Mouse (Mus musculus): Measurements from ENCODE around the gene Ifitm3. TPM values are rescaled to one million over a fixed set of nuclear protein-coding genes. Genes with fewer than 3 reads are reported as not detected.

Ifitm3 gene
- total RNA-seq, 2 experiments from 2014 or later = 75.0 to 79.2 TPM

DNA sequence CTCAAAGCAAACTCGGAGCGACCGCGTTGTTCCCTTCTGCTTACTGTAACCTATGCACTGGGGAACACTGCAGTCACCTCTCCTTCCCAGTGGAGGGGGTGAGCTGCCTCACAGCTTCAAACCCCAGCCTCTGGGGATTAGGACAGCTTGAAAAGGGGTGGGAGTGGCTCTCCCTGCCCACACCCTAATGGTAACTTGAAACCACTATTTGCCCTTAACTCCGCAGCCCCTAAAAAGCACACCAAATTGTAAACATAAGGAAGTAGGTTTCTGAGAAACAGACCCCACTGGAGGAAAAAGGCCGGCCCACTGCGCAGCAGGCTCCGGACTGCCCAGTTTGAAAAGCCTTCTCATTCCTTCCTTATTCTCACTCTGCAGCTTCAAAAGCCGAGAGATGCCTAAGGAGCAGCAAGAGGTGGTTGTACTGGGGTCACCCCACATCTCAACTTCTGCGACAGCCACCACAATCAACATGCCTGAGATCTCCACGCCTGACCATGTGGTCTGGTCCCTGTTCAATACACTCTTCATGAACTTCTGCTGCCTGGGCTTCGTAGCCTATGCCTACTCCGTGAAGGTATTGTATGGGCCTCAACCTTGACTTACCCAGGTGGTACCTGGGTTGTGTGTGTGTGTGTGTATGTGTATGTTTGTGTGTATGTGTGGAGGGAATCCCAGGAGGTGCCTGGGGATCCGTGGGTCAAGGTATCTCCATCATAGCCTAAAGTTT lies 42.5 kb downstream of the Ifitm3 start:
- no peak for DNase-seq (ENCODE audit: low spot score in 2 of 2)

GRCm38 (mm10) chr7:140966921-140967320 lies 43.6 kb downstream of the Ifitm3 start, which contains the start of gene Ifitm1:
TSS of gene Ifitm1 (plus strand) at chr7:140967221.
- DNase-seq (ENCODE audit: low spot score in 2 of 2) = no peak

- DNase-seq (ENCODE audit: low spot score in 2 of 2) = no peak
Measured at GRCm38 (mm10) chr7:140962733-140963132, 47.8 kb downstream of the Ifitm3 start.

DNA sequence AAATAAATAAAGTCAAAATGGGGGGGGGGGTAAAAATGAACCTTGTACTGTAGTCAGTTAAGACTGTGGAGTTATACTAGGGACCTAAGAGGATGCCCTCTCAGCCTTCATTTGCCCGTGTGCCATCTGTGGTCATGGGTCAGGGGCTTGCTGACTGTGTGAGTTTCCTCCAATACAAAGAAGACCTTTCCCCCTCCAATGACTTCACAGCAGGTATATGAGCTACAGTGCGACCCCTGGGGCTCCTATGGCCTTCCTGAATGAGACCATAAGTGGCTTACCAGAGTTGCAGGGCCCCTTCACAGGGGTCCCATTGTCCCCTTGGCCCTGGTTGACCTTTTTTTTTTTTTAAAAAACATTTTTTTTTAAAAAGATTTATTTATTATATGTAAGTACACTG lies 49.2 kb downstream of the Ifitm3 start:
- DNase-seq (ENCODE audit: low spot score in 2 of 2) = no peak

DNA sequence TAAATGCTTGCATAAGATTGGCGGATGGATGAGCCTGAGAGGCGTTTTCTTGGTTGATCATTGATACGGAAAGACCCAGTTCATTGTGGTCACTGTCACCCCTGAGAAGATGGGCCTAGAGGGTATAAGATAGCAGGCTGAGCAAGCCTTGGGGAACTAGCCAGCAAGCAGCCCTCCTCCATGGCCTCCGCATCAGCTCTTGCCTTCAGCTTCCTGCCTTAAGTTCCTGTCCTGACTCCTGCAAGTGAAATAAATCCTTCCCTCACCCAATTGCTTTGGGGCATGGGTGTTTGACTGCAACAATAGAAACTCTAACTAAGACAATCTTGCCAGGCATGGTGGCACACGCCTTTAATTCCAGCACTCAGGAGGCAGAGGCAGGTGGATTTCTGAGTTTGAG lies 50.5 kb downstream of the Ifitm3 start:
- DNase-seq (ENCODE audit: low spot score in 2 of 2) = no peak

Other genes starting within 250 kb of the Ifitm3 start
- 1 to 10 TPM in 1 of 2 experiments, under 1 TPM in 1; 0.54 to 3.6 TPM for gene Cyp2e1, start 247.0 kb downstream of the Ifitm3 start, total RNA-seq (2021)
- not detected for gene Syce1, start 222.9 kb downstream of the Ifitm3 start, total RNA-seq (2021)
- under 1 TPM in 1 of 2 experiments, not detected in 1; 0.07 TPM for gene Zfp941, start 188.6 kb downstream of the Ifitm3 start, total RNA-seq (2021)
- under 1 TPM in 1 of 2 experiments, not detected in 1; 0.44 TPM for gene Urah, start 175.8 kb downstream of the Ifitm3 start, total RNA-seq (2021)
- gene Scgb1c1, start 165.2 kb downstream of the Ifitm3 start, total RNA-seq (2021) = not detected
- gene Odf3, start 163.0 kb downstream of the Ifitm3 start, total RNA-seq (2021) = not detected
- gene Gm45785, start 154.4 kb downstream of the Ifitm3 start, total RNA-seq (2021) = not detected
- gene Ric8a, start 153.8 kb downstream of the Ifitm3 start, total RNA-seq (2021) = 10 to 100 TPM; 35.4 to 40.9 TPM
- 10 to 100 TPM; 23.7 to 24.5 TPM for gene Bet1l, start 153.2 kb downstream of the Ifitm3 start, total RNA-seq (2021)
- gene Psmd13, start 128.8 kb downstream of the Ifitm3 start, total RNA-seq (2021) = 100 to 1,000 TPM; 120 to 129 TPM
- 10 to 100 TPM; 16.4 to 18.9 TPM for gene Sirt3, start 128.5 kb downstream of the Ifitm3 start, total RNA-seq (2021)
- gene Cox8b, start 110.3 kb downstream of the Ifitm3 start, total RNA-seq (2021) = 100 to 1,000 TPM; 754 to 792 TPM
- gene Nlrp6, start 89.9 kb downstream of the Ifitm3 start, total RNA-seq (2021) = under 1 TPM in 1 of 2 experiments, not detected in 1; 0.08 TPM
- 10 to 100 TPM; 15.8 to 16.6 TPM for gene Pgghg, start 69.4 kb downstream of the Ifitm3 start, total RNA-seq (2021)
- gene Ifitm5, start 60.5 kb downstream of the Ifitm3 start, total RNA-seq (2021) = 1 to 10 TPM; 2.0 to 2.4 TPM
- gene Gm45717, start 54.8 kb downstream of the Ifitm3 start, total RNA-seq (2021) = not detected
- 100 to 1,000 TPM; 238 to 274 TPM for gene Ifitm2, start 54.8 kb downstream of the Ifitm3 start, total RNA-seq (2021)
- 1 to 10 TPM; 4.9 to 8.2 TPM for gene Ifitm1, start 43.5 kb downstream of the Ifitm3 start, total RNA-seq (2021)
- 1 to 10 TPM in 1 of 2 experiments, not detected in 1; 1.2 TPM for gene Ifitm6, start 7.2 kb upstream of the Ifitm3 start, total RNA-seq (2021)
- not detected for gene Gm17387, start 18.4 kb upstream of the Ifitm3 start, total RNA-seq (2021)
- gene B4galnt4, start 50.3 kb upstream of the Ifitm3 start, total RNA-seq (2021) = under 1 TPM; 0.22 to 0.62 TPM
- gene Pkp3, start 67.4 kb upstream of the Ifitm3 start, total RNA-seq (2021) = under 1 TPM; 0.25 to 0.54 TPM
- gene Sigirr, start 89.8 kb upstream of the Ifitm3 start, total RNA-seq (2021) = 1 to 10 TPM; 2.9 to 3.7 TPM
- gene Ano9, start 107.0 kb upstream of the Ifitm3 start, total RNA-seq (2021) = not detected
- gene Ptdss2, start 111.6 kb upstream of the Ifitm3 start, total RNA-seq (2021) = 10 to 100 TPM; 22.6 to 29.0 TPM
- 10 to 100 TPM; 64.5 to 79.3 TPM for gene Rnh1, start 162.1 kb upstream of the Ifitm3 start, total RNA-seq (2021)
- gene Hras, start 183.2 kb upstream of the Ifitm3 start, total RNA-seq (2021) = 100 to 1,000 TPM; 166 to 193 TPM
- gene Lrrc56, start 183.4 kb upstream of the Ifitm3 start, total RNA-seq (2021) = 1 to 10 TPM; 4.9 to 5.2 TPM
- gene Lmntd2, start 203.3 kb upstream of the Ifitm3 start, total RNA-seq (2021) = not detected
- 10 to 100 TPM in 1 of 2 experiments, 1 to 10 TPM in 1; 9.8 to 14.2 TPM for gene Rassf7, start 205.1 kb upstream of the Ifitm3 start, total RNA-seq (2021)
- gene Phrf1, start 218.0 kb upstream of the Ifitm3 start, total RNA-seq (2021) = 10 to 100 TPM; 48.4 to 63.3 TPM

Data from gastrocnemius, postnatal 4 days (tissue).